Mouse (Mus musculus) adrenal gland, adult 8-10 months (tissue): Measurements from ENCODE around the gene Prop1. TPM values are rescaled to one million over a fixed set of nuclear protein-coding genes. Genes with fewer than 3 reads are reported as not detected.

Experiments used
- total RNA-seq, 4 experiments: library from RNA; stranded (reverse); gene quantifications; 2 replicates each; pipeline ENCODE4 v1.2.4; 2022

Gene Prop1
- total RNA-seq, 4 experiments from 2014 or later: not detected

Other genes with a start within 250 kb of the Prop1 start
- 1 to 10 TPM; 5.7 to 9.9 (median 7.6) TPM for gene Zfp354c, start 126.0 kb downstream of the Prop1 start, total RNA-seq
- gene Zfp879, start 112.2 kb downstream of the Prop1 start, total RNA-seq: 1 to 10 TPM; 1.0 to 1.5 (median 1.2) TPM
- gene Grm6, start 103.1 kb downstream of the Prop1 start, total RNA-seq: not detected
- gene Zfp454, start 66.1 kb downstream of the Prop1 start, total RNA-seq: 1 to 10 TPM; 4.0 to 6.1 (median 4.8) TPM
- gene Zfp2, start 37.6 kb downstream of the Prop1 start, total RNA-seq: 10 to 100 TPM in 3 of 4 experiments, 1 to 10 TPM in 1; 9.4 to 12.8 (median 11.0) TPM
- gene Zfp354b, start 22.1 kb downstream of the Prop1 start, total RNA-seq: 1 to 10 TPM; 1.7 to 4.7 (median 3.3) TPM
- gene 4933414I15Rik, start 10.0 kb downstream of the Prop1 start, total RNA-seq: not detected
- not detected for gene Olfr1378, start 12.8 kb upstream of the Prop1 start, total RNA-seq
- gene Olfr1377, start 28.2 kb upstream of the Prop1 start, total RNA-seq: not detected
- not detected for gene Olfr51, start 49.8 kb upstream of the Prop1 start, total RNA-seq
- under 1 TPM; 0.15 to 0.91 (median 0.39) TPM for gene Olfr54, start 60.5 kb upstream of the Prop1 start, total RNA-seq
- gene Olfr1375, start 94.3 kb upstream of the Prop1 start, total RNA-seq: not detected
- 10 to 100 TPM in 2 of 4 experiments, 1 to 10 TPM in 2; 5.7 to 12.4 (median 9.7) TPM for gene Zfp354a, start 105.5 kb upstream of the Prop1 start, total RNA-seq